Mouse (Mus musculus) neutrophil, adult 83 days (primary cell): ENCODE results near the gene Asb3. TPM values are rescaled to one million over a fixed set of nuclear protein-coding genes. Genes with fewer than 3 reads are reported as not detected.

Experiments
- total RNA-seq, 2 experiments: library from RNA; stranded (reverse); gene quantifications; one replicate each; pipeline ENCODE4 v1.2.4; 2023

Asb3 gene
- total RNA-seq, result 10 to 100 TPM in 1 of 2 experiments, 1 to 10 TPM in 1; 8.3 to 11.5 TPM

GRCm38 (mm10) chr11:30885171-30885871, at the start of gene Asb3, which contains the start of gene Gpr75:
Gene Asb3, plus strand, starts transcription at chr11:30885416.
Gene Gpr75, plus strand, starts transcription at chr11:30885358.

GRCm38 (mm10) chr11:30954279-30954725, 69.1 kb downstream of the Asb3 start, which contains the start of gene Erlec1:
Gene Erlec1, minus strand, starts transcription at chr11:30954335.

GRCm38 (mm10) chr11:30985877-30986624, 100.8 kb downstream of the Asb3 start, which contains the start of gene Chac2:
Gene Chac2, minus strand, starts transcription at chr11:30986350.

Other genes starting within 250 kb of the Asb3 start
- 1 to 10 TPM in 1 of 2 experiments, under 1 TPM in 1; 0.66 to 1.1 TPM for gene Acyp2, start 235.8 kb upstream of the Asb3 start, total RNA-seq
- gene Psme4, start 113.7 kb upstream of the Asb3 start, total RNA-seq, result 10 to 100 TPM; 50.8 to 53.7 TPM
- under 1 TPM in 1 of 2 experiments, not detected in 1; 0.13 TPM for gene Gpr75, start 58 bp upstream of the Asb3 start, total RNA-seq
- gene Erlec1, start 68.9 kb downstream of the Asb3 start, total RNA-seq, result 10 to 100 TPM; 16.4 to 23.7 TPM
- 1 to 10 TPM; 4.5 to 4.9 TPM for gene Chac2, start 100.9 kb downstream of the Asb3 start, total RNA-seq